Mouse (Mus musculus): ENCODE results near the gene Fam234a.
"Not testable (repeated sequence)": the region's sequence is repeated elsewhere in the genome, so short reads cannot be mapped to it uniquely, and the experiment has no call there.

The Fam234a gene

DNA sequence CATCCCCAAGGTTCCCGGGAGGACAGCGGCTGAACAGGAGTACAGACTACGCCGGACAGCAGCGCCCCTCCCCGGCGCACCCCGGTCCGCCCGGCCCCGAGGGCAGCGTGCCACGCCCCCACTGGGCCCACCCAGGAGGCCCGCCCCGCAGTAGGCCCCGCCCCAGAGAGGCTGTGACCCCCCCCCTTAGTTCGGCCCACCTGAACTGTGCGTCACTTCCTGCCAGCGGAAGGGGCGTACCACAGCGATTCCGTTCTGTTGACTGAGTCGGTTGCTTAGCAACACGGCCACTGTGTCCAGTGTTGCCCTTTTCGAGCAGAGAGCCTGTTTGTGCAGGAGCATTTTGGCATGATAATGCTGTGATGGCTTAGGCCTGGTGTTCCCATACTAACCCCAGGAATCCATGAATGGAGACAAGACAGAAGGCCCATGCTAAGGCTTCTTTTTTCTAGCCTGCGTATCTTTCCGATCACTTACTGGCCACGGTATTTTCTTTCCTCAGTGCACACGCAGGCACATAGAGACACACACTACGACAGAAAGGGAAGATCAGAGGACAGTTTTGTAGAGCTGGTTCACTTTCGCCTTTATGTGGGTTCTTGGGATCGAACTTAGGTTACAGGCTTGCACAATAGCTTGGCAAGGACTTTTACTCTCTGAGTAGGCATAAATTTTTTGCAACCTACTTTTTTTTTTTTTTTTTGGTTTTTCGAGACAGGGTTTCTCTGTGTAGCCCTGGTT is at the start of gene Fam234a:
Gene Fam234a, minus strand, starts transcription at position 142 of the 741 bp plus-strand sequence.
- DNase-seq (ENCODE audit: low spot score in 2 of 2): peak; percentile 96 to 97

DNA sequence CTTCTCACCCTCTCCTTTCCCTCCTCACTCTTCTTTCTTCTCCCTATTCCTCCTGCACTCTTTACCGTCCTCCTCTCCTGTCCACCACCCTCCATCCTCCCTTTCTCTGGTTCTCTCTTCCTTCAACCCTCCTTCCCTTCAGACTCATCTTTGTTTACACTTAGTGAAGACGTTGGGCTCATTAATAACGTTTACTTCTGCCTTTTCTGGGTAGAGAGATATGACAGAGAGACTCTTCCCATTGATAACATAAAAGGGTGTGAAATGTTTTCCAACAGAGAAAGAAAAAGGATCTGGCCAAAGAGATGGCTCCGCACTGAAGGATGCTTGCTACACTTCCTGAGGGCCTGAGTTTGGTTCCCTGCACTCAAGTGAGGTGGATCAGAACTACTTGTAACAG is 45.4 kb upstream of the Fam234a start:
- DNase-seq (ENCODE audit: low spot score in 2 of 2): no peak

DNA sequence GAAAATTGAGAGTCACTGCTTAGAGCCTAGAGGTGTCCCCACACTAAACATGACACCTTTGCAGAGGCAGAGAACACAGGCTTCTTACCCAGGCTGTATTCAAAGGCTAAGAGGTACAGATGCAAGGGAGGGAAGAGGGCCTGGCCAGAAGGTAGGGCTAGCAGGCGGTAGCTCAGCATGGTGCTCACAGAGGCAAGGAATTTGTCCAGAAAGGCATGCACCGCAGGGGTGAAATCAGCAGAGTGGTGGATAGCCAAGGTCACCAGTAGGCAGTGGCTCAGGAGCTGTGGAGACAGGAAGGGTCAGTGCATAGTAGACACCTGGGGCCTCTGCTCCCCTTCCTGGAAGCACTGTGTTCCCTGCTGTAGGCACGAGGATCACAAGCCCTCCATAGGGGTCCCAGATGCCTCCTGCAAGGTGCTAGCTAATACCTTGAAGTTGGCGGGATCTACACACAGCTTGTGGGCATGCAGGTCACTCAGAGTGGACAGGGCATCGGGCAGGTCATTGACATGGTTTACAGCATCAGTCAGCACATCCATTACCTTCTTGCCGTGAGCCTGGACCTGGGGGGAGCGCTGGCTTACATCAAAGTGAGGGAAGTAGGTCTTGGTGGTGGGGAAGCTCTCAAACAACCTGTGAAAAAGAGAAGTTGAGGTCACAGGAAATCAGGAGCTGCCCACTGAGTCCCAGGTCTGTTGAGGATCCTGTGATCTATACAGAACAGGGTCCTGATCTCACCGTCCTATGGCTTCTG is 42.3 kb upstream of the Fam234a start:
- no peak for DNase-seq (ENCODE audit: low spot score in 2 of 2)

DNA sequence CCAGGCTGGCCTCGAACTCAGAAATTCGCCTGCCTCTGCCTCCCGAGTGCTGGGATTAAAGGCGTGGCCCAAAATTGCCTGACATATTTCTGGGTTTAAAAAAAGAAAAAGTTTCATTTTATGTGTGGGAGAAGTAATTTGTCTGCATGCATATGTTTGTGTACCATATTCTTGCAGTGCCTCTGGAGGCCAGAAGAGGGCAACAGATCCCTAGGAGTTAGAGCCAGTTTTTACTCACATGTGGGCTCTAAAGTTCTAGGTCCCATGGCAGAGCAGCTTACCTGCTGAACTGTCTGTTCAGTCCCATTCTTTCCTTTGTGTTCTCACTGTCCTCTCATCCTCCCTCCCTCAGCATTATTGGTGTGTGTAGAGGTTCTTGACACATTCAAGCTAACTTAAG is 32.7 kb upstream of the Fam234a start:
- DNase-seq (ENCODE audit: low spot score in 2 of 2): peak; percentile 57 to 62

DNA sequence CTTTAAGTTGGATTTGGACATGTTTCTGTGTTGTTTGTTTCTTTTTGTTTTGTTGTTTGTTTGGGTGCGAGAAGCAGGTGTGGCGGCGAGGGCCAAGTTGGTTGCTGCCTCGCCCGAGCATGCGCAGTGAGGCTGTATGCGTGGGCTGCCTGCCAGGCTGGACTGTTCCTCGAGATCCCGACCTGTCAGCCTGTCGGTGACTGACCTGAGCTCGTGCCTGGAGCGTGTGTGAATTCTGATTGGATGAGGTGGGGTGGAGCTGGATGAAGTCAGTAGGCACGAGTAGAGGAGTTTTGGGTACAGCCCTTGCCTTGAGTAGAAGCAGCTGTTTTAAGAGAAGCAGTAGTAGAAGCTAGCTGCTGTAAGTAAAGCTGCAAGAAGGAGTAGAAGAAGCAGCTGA is 31.9 kb upstream of the Fam234a start:
- no peak for DNase-seq (ENCODE audit: low spot score in 2 of 2)

DNA sequence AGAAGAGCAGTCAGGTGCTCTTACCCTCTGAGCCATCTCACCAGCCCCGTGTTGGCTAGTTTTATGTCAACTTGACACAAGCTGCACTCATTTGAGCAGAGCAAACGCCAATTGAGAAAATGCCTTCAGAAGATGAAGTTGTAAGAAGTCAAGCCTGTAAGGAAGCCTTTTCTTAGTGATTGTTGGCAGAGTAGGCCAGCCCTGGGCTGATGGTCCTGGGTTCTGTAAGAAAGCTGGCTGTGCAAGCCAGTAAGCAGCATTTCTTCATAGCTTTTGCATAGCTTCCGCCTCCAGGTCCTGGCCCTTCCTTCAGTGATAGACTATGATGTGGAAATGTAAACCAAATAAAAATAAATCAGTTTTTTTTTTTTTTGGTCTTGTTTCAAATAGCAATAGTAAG is 28.5 kb upstream of the Fam234a start:
- no peak for DNase-seq (ENCODE audit: low spot score in 2 of 2)

DNA sequence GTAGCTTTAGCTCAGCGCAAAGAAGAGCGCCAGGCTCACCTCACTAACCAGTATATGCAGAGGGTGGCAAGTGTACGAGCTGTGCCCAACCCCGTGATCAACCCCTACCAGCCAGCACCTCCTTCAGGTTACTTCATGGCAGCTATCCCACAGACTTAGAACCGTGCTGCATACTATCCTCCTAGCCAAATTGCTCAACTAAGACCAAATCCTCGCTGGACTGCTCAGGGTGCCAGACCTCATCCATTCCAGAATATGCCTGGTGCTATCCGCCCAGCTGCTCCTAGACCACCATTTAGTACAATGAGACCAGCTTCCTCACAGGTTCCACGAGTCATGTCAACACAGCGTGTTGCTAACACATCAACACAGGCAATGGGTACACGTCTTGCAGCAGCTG is 25.5 kb upstream of the Fam234a start:
- DNase-seq (ENCODE audit: low spot score in 2 of 2): not testable (repeated sequence)

DNA sequence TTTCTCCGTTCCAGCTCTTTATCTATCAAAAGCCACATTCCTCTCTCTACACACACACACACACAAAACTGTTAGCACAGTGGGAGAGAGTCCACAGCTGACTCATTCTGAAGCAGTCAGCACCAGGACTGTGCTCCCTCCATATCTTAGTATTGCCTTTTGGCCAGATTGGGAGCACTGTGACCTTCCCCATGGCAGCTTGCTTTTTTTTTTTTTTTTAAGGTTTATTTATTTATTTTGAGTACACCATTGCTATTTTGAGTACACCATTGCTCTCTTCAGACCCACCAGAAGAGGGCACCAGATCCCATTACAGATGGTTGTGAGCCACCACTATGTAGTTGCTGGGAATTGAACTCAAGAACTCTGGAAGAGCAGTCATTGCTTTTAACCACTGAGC is 24.8 kb upstream of the Fam234a start:
- no peak for DNase-seq (ENCODE audit: low spot score in 2 of 2)

DNA sequence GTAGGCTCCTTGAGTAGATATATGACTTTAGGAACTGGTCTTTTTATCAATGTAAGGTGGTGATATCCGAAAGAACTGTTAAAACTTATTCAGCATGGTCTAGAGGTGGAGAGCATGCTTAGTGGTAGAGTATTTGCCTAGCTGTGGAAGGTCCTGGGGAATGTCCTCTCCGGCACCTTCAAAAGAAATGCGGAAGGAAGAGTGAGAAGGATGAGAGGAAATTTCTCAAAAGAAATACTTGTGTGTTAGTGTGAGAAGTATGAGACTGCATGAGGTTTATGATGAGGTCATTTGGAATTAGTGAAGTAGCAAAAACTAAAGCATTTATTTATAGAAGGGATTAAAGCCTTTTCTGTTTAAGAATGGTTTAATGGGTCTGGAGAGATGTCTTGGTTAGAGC is 18.3 kb upstream of the Fam234a start:
- no peak for DNase-seq (ENCODE audit: low spot score in 2 of 2)

DNA sequence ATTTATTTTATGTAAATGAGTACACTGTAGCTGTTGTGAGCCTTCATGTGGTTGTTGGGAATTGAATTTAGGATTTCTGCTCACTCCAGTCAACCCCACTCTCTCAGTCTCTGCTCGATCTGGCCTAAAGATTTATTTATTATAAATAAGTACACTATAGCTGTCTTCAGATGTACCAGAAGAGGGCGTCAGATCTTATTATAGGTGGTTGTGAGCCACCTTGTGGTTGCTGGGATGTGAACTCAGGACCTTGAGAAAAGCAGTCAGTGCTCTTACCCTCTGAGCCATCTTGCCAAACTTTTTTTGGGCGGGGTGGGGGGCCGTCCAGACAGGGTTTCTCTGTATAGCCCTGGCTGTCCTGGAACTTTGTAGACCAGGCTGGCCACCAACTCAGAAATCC is 17.8 kb upstream of the Fam234a start:
- no peak for DNase-seq (ENCODE audit: low spot score in 2 of 2)

DNA sequence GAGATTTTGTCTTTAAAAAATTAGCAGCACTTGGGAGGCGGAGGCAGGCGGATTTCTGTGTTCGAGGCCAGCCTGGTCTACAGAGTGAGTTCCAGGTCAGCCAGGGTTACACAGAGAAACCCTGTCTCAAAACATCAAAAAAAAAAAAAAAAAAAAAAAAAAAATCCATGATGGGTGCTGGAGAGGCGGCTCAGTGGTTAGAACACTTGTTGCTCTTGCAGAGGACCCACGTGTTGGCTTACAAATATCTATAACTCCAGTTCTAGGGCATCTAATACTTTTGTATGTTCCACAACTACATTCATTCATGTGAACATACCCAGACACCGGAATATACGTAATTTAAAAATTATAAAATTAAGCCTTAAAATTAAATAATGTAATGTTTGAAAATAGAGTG is 11.3 kb upstream of the Fam234a start:
- no peak for DNase-seq (ENCODE audit: low spot score in 2 of 2)

GRCm38 (mm10) chr17:26253399-26253798 is 9.4 kb upstream of the Fam234a start:
- no peak for DNase-seq (ENCODE audit: low spot score in 2 of 2)

GRCm38 (mm10) chr17:26252539-26253251 is 8.7 kb upstream of the Fam234a start, which contains the start of gene Luc7l:
Luc7l (plus strand) TSS chr17:26252896.
- DNase-seq (ENCODE audit: low spot score in 2 of 2): peak; percentile 96

DNA sequence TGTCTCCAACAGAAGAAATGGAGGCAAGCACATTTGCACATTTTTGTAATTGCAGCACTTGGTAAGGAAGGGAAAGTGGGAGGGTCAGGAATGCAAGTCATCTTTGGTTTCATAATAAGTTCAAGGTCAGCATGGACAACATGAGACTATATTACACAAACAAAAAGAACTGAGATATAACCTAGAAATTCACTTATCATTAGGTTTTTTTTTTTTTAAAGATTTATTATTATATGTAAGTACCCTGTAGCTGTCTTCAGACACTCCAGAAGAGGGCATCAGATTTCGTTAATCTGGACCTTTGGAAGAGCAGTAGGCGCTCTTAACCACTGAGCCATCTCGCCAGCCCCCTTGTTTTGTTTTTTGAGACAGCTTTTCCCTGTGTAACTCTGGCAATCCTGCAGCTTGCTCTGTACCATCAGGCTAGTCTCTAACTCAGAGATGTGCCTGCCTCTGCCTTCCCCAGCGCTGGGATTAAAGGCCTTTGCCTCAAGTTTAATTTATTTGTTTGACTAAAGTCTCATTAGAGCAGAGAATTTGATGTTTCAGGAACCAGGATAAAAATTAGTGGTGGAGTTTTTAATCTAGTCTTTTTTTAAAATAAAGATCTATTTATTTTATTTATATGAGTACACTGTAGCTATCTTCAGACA is 8.0 kb upstream of the Fam234a start:
- no peak for DNase-seq (ENCODE audit: low spot score in 2 of 2)

DNA sequence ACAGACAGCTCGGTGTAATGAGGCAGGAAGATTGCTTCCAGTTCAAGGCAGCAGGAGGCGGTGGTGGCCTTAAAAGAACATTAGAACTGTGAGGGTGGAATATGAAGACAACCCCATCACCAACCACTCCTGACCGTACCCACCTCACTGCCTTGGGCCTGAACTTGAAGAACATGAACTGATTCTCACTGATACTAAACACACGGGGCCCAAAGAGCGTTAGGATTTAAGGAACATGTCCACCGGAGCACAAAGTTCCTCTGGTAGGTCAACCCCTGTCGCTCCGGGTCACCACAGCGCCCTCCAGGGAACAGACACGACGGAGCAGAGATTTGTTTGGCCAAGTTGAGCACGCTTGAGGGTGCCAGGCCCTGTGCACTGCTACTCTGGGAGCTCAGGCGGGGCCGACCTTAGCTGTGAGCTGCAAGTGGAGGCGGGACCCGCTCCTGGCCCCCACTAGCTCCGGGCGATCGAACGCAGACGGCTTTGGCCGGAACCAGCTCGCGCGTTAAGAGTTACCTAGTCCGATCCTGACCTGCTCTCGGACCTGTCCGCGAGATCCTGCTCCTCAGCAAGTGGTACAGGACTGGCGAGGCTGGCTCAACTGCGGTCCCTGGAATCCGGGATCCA is 456 bp downstream of the Fam234a start:
- peak in 1 of 2 experiments; percentile 69 for DNase-seq (ENCODE audit: low spot score in 2 of 2)

- DNase-seq (ENCODE audit: low spot score in 2 of 2): no peak
These were observed 3.1 kb downstream of the Fam234a start for GRCm38 (mm10) chr17:26240990-26241389.

- no peak for DNase-seq (ENCODE audit: low spot score in 2 of 2)
These were observed 3.8 kb downstream of the Fam234a start for GRCm38 (mm10) chr17:26240120-26240790.

GRCm38 (mm10) chr17:26239551-26239950 is 4.5 kb downstream of the Fam234a start:
- DNase-seq (ENCODE audit: low spot score in 2 of 2): no peak

GRCm38 (mm10) chr17:26237667-26238066 is 6.4 kb downstream of the Fam234a start:
- DNase-seq (ENCODE audit: low spot score in 2 of 2): no peak

- no peak for DNase-seq (ENCODE audit: low spot score in 2 of 2)
These were observed 8.8 kb downstream of the Fam234a start for GRCm38 (mm10) chr17:26235077-26235815.

All from right cerebral cortex, postnatal 10 days (tissue).